Mouse (Mus musculus) liver, embryonic 16.5 days (tissue): Measurements from ENCODE around the gene Slc39a7. TPM values are rescaled to one million over a fixed set of nuclear protein-coding genes. Genes with fewer than 3 reads are reported as not detected.

Experiments
- ATAC-seq: fragments of 200-750 bp; cut with Nextera tagmentation; 2 replicates; pipeline ENCODE4 v1.8.0; 2017; ENCODE audit warnings: low read depth, mild to moderate bottlenecking, moderate number of reproducible peaks, moderate library complexity
- H3K27ac ChIP-seq: fragments of 300-500 bp; sonication (generic); 2 replicates; pipeline ENCODE4 v1.5.1; 2014; ENCODE audit warnings: mild to moderate bottlenecking, low read length
- H3K27me3 ChIP-seq: fragments of 300-500 bp; sonication (generic); 2 replicates; pipeline ENCODE4 v1.6.1; 2014; ENCODE audit warnings: low read depth, low read length, mixed read lengths; ENCODE audit not compliant: control insufficient read depth, insufficient read depth
- H3K36me3 ChIP-seq: fragments of 300-500 bp; sonication (generic); 2 replicates; pipeline ENCODE4 v1.6.1; 2014; ENCODE audit warnings: mild to moderate bottlenecking; ENCODE audit not compliant: control insufficient read depth, insufficient read depth
- H3K4me1 ChIP-seq: fragments of 300-500 bp; sonication (generic); 2 replicates; pipeline ENCODE4 v1.6.1; 2014; ENCODE audit warnings: low read depth, low read length, mixed read lengths; ENCODE audit not compliant: control insufficient read depth
- H3K4me2 ChIP-seq: fragments of 300-500 bp; sonication (generic); 2 replicates; pipeline ENCODE4 v1.6.1; 2014; ENCODE audit warnings: low read depth, low read length, mixed read lengths
- H3K4me3 ChIP-seq: fragments of 300-500 bp; sonication (generic); 2 replicates; pipeline ENCODE4 v1.5.1; 2014; ENCODE audit warnings: low read depth, mild to moderate bottlenecking, low read length
- H3K9ac ChIP-seq: fragments of 300-500 bp; sonication (generic); 2 replicates; pipeline ENCODE4 v1.6.1; 2014; ENCODE audit warnings: low read depth, low read length
- H3K9me3 ChIP-seq: fragments of 300-500 bp; sonication (generic); replicated peaks from 2 replicates; pipeline ENCODE4 v1.6.1; 2016; ENCODE audit warnings: low read length; ENCODE audit not compliant: control insufficient read depth
- WGBS: fragments of 180-500 bp; shearing (Covaris S2); extraction: QIAGEN DNeasy Blood & Tissue Kit; methylation state at CpG from one replicate; pipeline ENCODE4 v1.1.7; 2014; ENCODE audit not compliant: insufficient replicate concordance; 5-methylcytosine and 5-hydroxymethylcytosine counted together
- polyA plus RNA-seq: library from polyadenylated mRNA; unstranded; fragments of >200 nt; fragmentation: Nextera tagmentation; extraction: Ambion mirVana; gene quantifications from 2 replicates; pipeline ENCODE4 v1.2.1, GENCODE M21; 2015

The Slc39a7 gene
- polyA plus RNA-seq, 1 experiment from 2014 or later = 59.8 TPM

- H3K4me2 ChIP-seq = peak within 1 kb of the TSS; percentile 99
- H3K27ac ChIP-seq = peak within 1 kb of the TSS; percentile 85
- peaks cover 21% of the 10 kb centered on the region; the same call in 1 of the 2 replicates for H3K36me3 ChIP-seq
- under 1% methylated on average over 48 of the region's 49 CpGs for WGBS
- ATAC-seq = peak; percentile 80
- H3K9ac ChIP-seq = peak within 1 kb of the TSS; percentile 74
- H3K4me1 ChIP-seq = peaks cover 60% of the 10 kb centered on the region
- H3K4me3 ChIP-seq = peak within 1 kb of the TSS; percentile 85
- no peaks in the 10 kb centered on the region for H3K27me3 ChIP-seq
- H3K9me3 ChIP-seq = no peaks in the 10 kb centered on the region
These were observed 3.7 kb downstream of the Slc39a7 start, which contains the start of gene H2-Ke6 for GRCm38 (mm10) chr17:34027656-34028223. Gene H2-Ke6 (minus strand): TSS chr17:34028060.

- Histone ChIP-seq H3K4me1 (peaks cover 56% of the 10 kb centered on the region), H3K27me3 (no peaks in the 10 kb centered on the region), H3K36me3 (peaks cover 26% of the 10 kb centered on the region; the same call in 1 of the 2 replicates), H3K9me3 (no peaks in the 10 kb centered on the region), H3K9ac (peak overlapping the region; percentile 74), H3K4me3 (peak overlapping the region; percentile 85), H3K4me2 (peak overlapping the region; percentile 99), H3K27ac (peak overlapping the region; percentile 85)
- 11% methylated on average over 36 of the region's 36 CpGs for WGBS
- ATAC-seq = no peak
These were observed 4.4 kb downstream of the Slc39a7 start for GRCm38 (mm10) chr17:34026917-34027655.

- Histone ChIP-seq H3K9ac (no peak overlapping the region), H3K4me1 (peaks cover 56% of the 10 kb centered on the region), H3K27ac (no peak overlapping the region), H3K4me3 (no peak overlapping the region), H3K9me3 (no peaks in the 10 kb centered on the region), H3K4me2 (no peak overlapping the region), H3K36me3 (peaks cover 27% of the 10 kb centered on the region; the same call in 1 of the 2 replicates), H3K27me3 (no peaks in the 10 kb centered on the region)
- no peak for ATAC-seq
- 34% methylated on average over 2 of the region's 2 CpGs for WGBS
These were observed 5.3 kb downstream of the Slc39a7 start for GRCm38 (mm10) chr17:34026221-34026620.

- Histone ChIP-seq H3K4me3 (no peak overlapping the region), H3K4me2 (no peak overlapping the region; the same call in 1 of the 2 replicates), H3K36me3 (peaks cover 31% of the 10 kb centered on the region), H3K9ac (no peak overlapping the region), H3K4me1 (peaks cover 54% of the 10 kb centered on the region), H3K27ac (no peak overlapping the region), H3K27me3 (no peaks in the 10 kb centered on the region), H3K9me3 (no peaks in the 10 kb centered on the region)
- no peak for ATAC-seq
- WGBS = 54% methylated on average over 7 of the region's 7 CpGs
These were observed 5.7 kb downstream of the Slc39a7 start for GRCm38 (mm10) chr17:34025756-34026151.

- peak overlapping the region; percentile 81 for H3K27ac ChIP-seq
- peaks cover 32% of the 10 kb centered on the region for H3K36me3 ChIP-seq
- peak overlapping the region; percentile 89 for H3K4me3 ChIP-seq
- H3K27me3 ChIP-seq = no peaks in the 10 kb centered on the region
- no peaks in the 10 kb centered on the region; the same call in 1 of the 2 replicates for H3K9me3 ChIP-seq
- H3K4me2 ChIP-seq = peak overlapping the region; percentile 96
- no peak for ATAC-seq
- peak overlapping the region; percentile 82 for H3K9ac ChIP-seq
- WGBS = 2% methylated on average over 57 of the region's 57 CpGs
- peaks cover 48% of the 10 kb centered on the region for H3K4me1 ChIP-seq
These were observed 6.4 kb downstream of the Slc39a7 start for GRCm38 (mm10) chr17:34024861-34025755.

- WGBS = under 1% methylated on average over 48 of the region's 58 CpGs
- Histone ChIP-seq H3K4me3 (peak within 1 kb of the TSS; percentile 89), H3K9me3 (peaks cover 5% of the 10 kb centered on the region), H3K27me3 (no peaks in the 10 kb centered on the region), H3K36me3 (peaks cover 25% of the 10 kb centered on the region), H3K9ac (peak within 1 kb of the TSS; percentile 82), H3K4me1 (peaks cover 41% of the 10 kb centered on the region), H3K4me2 (peak within 1 kb of the TSS; percentile 96), H3K27ac (peak within 1 kb of the TSS; percentile 81)
- ATAC-seq = peak; percentile 48
These were observed 7.1 kb downstream of the Slc39a7 start, which contains the start of gene Ring1 for GRCm38 (mm10) chr17:34024317-34024821. Gene Ring1 (minus strand): TSS chr17:34024680.

GRCm38 (mm10) chr17:34023678-34024077, 7.8 kb downstream of the Slc39a7 start:
- Histone ChIP-seq H3K4me1 (peaks cover 40% of the 10 kb centered on the region), H3K9me3 (peaks cover 8% of the 10 kb centered on the region), H3K9ac (peak overlapping the region; percentile 82)

GRCm38 (mm10) chr17:34022987-34023386, 8.5 kb downstream of the Slc39a7 start:
- Histone ChIP-seq H3K36me3 (peaks cover 19% of the 10 kb centered on the region), H3K9me3 (peaks cover 8% of the 10 kb centered on the region), H3K9ac (no peak overlapping the region), H3K27ac (no peak overlapping the region), H3K4me2 (no peak overlapping the region), H3K27me3 (no peaks in the 10 kb centered on the region), H3K4me3 (no peak overlapping the region), H3K4me1 (peaks cover 34% of the 10 kb centered on the region)
- WGBS = 92% methylated on average over 20 of the region's 20 CpGs
- no peak for ATAC-seq

More at GRCm38 (mm10) chr17:34023678-34024077, 7.8 kb downstream of the Slc39a7 start:
- Histone ChIP-seq H3K27me3 (no peaks in the 10 kb centered on the region), H3K4me2 (peak overlapping the region; percentile 96), H3K27ac (no peak overlapping the region), H3K4me3 (peak overlapping the region; percentile 89), H3K36me3 (peaks cover 22% of the 10 kb centered on the region)
- no peak for ATAC-seq
- 66% methylated on average over 9 of the region's 9 CpGs for WGBS
